Mouse (Mus musculus) heart, adult 2 months (tissue): ENCODE measurements at regions not wholly inside any gene's neighbourhood (a gene's known extent, or its start where the extent isn't known, plus 50 kb on each side); places are given as distances from the start of the nearest gene placed in this dataset.

Experiments used
- CTCF ChIP-seq: fragments of 200-600 bp; IDR thresholded peaks from 2 replicates; pipeline ENCODE4 v1.8.1; 2022; ENCODE audit warnings: antibody characterized with exemption, mild to moderate bottlenecking, moderate library complexity
- POLR2A ChIP-seq: fragments of 200-500 bp; IDR thresholded peaks from 2 replicates; pipeline ENCODE4 v1.6.1; 2011; ENCODE audit warnings: mild to moderate bottlenecking, low read depth, low read length, control low read depth; ENCODE audit not compliant: insufficient read depth

- TF ChIP-seq POLR2A (no peak), CTCF (no peak)
Observed at GRCm38 (mm10) chr17:84081751-84082352, 105.9 kb downstream of the Zfp36l2 start.
